Mouse (Mus musculus) spleen, adult 2 months (tissue): ENCODE results near the gene Ankrd23. TPM values are rescaled to one million over a fixed set of nuclear protein-coding genes. Genes with fewer than 3 reads are reported as not detected.

Source experiments
- DNase-seq, 2 experiments: peaks; one replicate each; pipeline versions ENCODE4 v3.0.0 to v3.0.0-alpha.2; 2012 to 2021; ENCODE audit warnings: low spot score in 2 of 2, low read depth in 1 of 2
- H3K27ac ChIP-seq: fragments of 200-500 bp; 2 replicates; pipeline ENCODE4 v1.5.1; 2012; ENCODE audit warnings: low read length, inconsistent platforms; ENCODE audit not compliant: insufficient read depth
- H3K27me3 ChIP-seq: fragments of 200-500 bp; 2 replicates; pipeline ENCODE4 v1.6.1; 2012; ENCODE audit warnings: mild to moderate bottlenecking, moderate library complexity, low read length, inconsistent platforms; ENCODE audit not compliant: control insufficient read depth, insufficient read depth
- H3K36me3 ChIP-seq: fragments of 200-500 bp; 2 replicates; pipeline ENCODE4 v1.6.1; 2012; ENCODE audit warnings: mild to moderate bottlenecking, low read length, inconsistent platforms; ENCODE audit not compliant: control insufficient read depth, insufficient read depth
- H3K4me1 ChIP-seq: fragments of 200-500 bp; 2 replicates; pipeline ENCODE4 v1.6.1; 2011; ENCODE audit warnings: inconsistent platforms; ENCODE audit not compliant: control insufficient read depth, insufficient read depth, insufficient read length
- H3K4me3 ChIP-seq: fragments of 200-500 bp; 2 replicates; pipeline ENCODE4 v1.5.1; 2011; ENCODE audit warnings: mild to moderate bottlenecking, inconsistent platforms; ENCODE audit not compliant: insufficient read depth, insufficient read length; ENCODE audit errors: extremely low read depth
- CTCF ChIP-seq: fragments of 200-500 bp; IDR thresholded peaks from 2 replicates; pipeline ENCODE4 v1.5.1; 2011; ENCODE audit warnings: mild to moderate bottlenecking, inconsistent platforms; ENCODE audit not compliant: insufficient read depth, insufficient read length, insufficient replicate concordance; ENCODE audit errors: extremely low read depth
- POLR2A ChIP-seq: fragments of 200-500 bp; IDR thresholded peaks from 2 replicates; pipeline ENCODE4 v1.6.1; 2011; ENCODE audit warnings: low read depth, low read length, inconsistent platforms
- WGBS: fragments of 180-500 bp; shearing (Covaris S2); methylation state at CpG from one replicate; pipeline ENCODE4 v1.1.7; 2018; 5-methylcytosine and 5-hydroxymethylcytosine counted together
- polyA plus RNA-seq: library from polyadenylated mRNA; depleted of rRNA; stranded (reverse); fragments of >200 nt; gene quantifications from 2 replicates; pipeline ENCODE4 v1.2.3, GENCODE M21; 2012

Gene Ankrd23
- polyA plus RNA-seq, 1 experiment = 16.6 TPM

- WGBS = 6% methylated on average over 109 of the region's 126 CpGs
- peak overlapping the region; percentile 89 for H3K4me3 ChIP-seq
- TF ChIP-seq CTCF (no peak), POLR2A (no peak)
- DNase-seq = peak; percentile 15 to 41
- H3K36me3 ChIP-seq = no peaks in the 10 kb centered on the region
- peaks cover 6% of the 10 kb centered on the region for H3K4me1 ChIP-seq
- no peaks in the 10 kb centered on the region for H3K27me3 ChIP-seq
- H3K27ac ChIP-seq = peak overlapping the region; percentile 95
Measured at GRCm38 (mm10) chr1:36512089-36512965, 24.4 kb downstream of the Ankrd23 start.

GRCm38 (mm10) chr1:36511289-36512021 lies 25.2 kb downstream of the Ankrd23 start, which contains the start of gene Cnnm3:
TSS of gene Cnnm3 (plus strand) at chr1:36511867.
- H3K4me3 ChIP-seq = peak within 1 kb of the TSS; percentile 89
- H3K36me3 ChIP-seq = peaks cover 2% of the 10 kb centered on the region
- TF ChIP-seq POLR2A (peak; percentile 90), CTCF (peak; percentile 25; the same call in 1 of the 2 replicates)
- H3K27me3 ChIP-seq = no peaks in the 10 kb centered on the region
- peak; percentile 94 to 100 for DNase-seq
- WGBS = 3% methylated on average over 50 of the region's 51 CpGs
- peak within 1 kb of the TSS; percentile 95 for H3K27ac ChIP-seq
- peaks cover 6% of the 10 kb centered on the region for H3K4me1 ChIP-seq

- TF ChIP-seq POLR2A = no peak
- no peak for TF ChIP-seq CTCF
- WGBS = 55% methylated on average over 5 of the region's 5 CpGs
- Histone ChIP-seq H3K4me1 (peaks cover 6% of the 10 kb centered on the region), H3K36me3 (peaks cover 2% of the 10 kb centered on the region), H3K27ac (no peak overlapping the region), H3K27me3 (no peaks in the 10 kb centered on the region), H3K4me3 (no peak overlapping the region)
- no peak for DNase-seq
Measured at GRCm38 (mm10) chr1:36508238-36508637, 28.4 kb downstream of the Ankrd23 start.

- Histone ChIP-seq H3K36me3 (peaks cover 10% of the 10 kb centered on the region), H3K27ac (no peak overlapping the region), H3K4me3 (no peak overlapping the region), H3K27me3 (no peaks in the 10 kb centered on the region), H3K4me1 (no peaks in the 10 kb centered on the region)
- DNase-seq = peak; percentile 53 to 79
- TF ChIP-seq CTCF = peak; percentile 87; the same call in 1 of the 2 replicates
- TF ChIP-seq POLR2A = no peak
- 4% methylated on average over 3 of the region's 3 CpGs for WGBS
Measured at GRCm38 (mm10) chr1:36501261-36501660, 35.4 kb downstream of the Ankrd23 start.

GRCm38 (mm10) chr1:36497312-36497711 lies 39.4 kb downstream of the Ankrd23 start:
- WGBS = 85% methylated on average over 2 of the region's 2 CpGs
- Histone ChIP-seq H3K27ac (no peak overlapping the region), H3K36me3 (peaks cover 10% of the 10 kb centered on the region), H3K4me1 (no peaks in the 10 kb centered on the region), H3K27me3 (no peaks in the 10 kb centered on the region), H3K4me3 (no peak overlapping the region)
- DNase-seq = no peak
- no peak for TF ChIP-seq CTCF
- no peak for TF ChIP-seq POLR2A

- TF ChIP-seq CTCF (no peak), POLR2A (no peak)
Measured at GRCm38 (mm10) chr1:36496719-36497118, 40.0 kb downstream of the Ankrd23 start.

More at GRCm38 (mm10) chr1:36496719-36497118, 40.0 kb downstream of the Ankrd23 start:
- Histone ChIP-seq H3K36me3 (peaks cover 10% of the 10 kb centered on the region), H3K4me1 (no peaks in the 10 kb centered on the region), H3K4me3 (no peak overlapping the region), H3K27ac (no peak overlapping the region), H3K27me3 (no peaks in the 10 kb centered on the region)
- DNase-seq = no peak
- WGBS = 76% methylated on average over 2 of the region's 2 CpGs
